Mouse (Mus musculus): Measurements from ENCODE around the gene Serpinf2.
"Not testable (repeated sequence)": the region's sequence is repeated elsewhere in the genome, so short reads cannot be mapped to it uniquely, and the experiment has no call there.

Gene Serpinf2

DNA sequence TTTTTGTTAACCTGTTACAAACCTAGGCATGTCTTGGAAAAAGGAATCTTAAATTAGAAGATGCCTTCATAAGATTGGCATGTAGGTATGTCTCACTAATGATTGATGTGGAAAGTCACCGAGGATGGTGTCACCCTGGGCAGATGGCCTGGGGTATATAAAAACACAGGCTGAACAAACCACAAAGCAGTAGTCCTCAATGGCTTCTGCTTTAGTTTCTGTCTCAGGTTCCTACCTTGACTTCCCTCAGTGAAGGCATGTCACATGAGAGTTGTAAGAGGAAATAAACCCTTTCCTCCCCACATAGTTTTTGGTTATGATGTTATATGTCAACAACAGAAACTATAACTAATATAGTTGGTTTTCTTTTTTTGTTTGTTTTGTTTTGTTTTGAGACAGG lies 43.8 kb downstream of the Serpinf2 start:
- no peak for DNase-seq (ENCODE audit: low read depth, low spot score)

DNA sequence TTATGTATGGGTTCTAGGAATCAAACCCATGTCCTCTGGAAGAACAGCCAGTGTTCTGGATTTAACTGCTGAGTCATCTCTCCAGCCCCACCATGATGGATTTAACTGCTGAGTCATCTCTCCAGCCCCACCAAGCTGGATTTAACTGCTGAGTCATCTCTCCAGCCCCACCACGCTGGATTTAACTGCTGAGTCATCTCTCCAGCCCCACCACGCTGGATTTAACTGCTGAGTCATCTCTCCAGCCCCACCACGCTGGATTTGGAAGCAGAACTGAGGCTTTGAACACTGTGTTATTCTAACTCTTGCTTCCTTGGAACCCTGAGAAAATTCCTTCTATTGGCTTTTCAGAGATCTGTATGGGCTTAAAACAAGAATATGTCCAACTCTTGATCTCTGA lies 55.9 kb downstream of the Serpinf2 start:
- not testable (repeated sequence) for DNase-seq (ENCODE audit: low read depth, low spot score)
